ENCODE assay signal across 8 mouse cellular contexts in the genomic region with DNA sequence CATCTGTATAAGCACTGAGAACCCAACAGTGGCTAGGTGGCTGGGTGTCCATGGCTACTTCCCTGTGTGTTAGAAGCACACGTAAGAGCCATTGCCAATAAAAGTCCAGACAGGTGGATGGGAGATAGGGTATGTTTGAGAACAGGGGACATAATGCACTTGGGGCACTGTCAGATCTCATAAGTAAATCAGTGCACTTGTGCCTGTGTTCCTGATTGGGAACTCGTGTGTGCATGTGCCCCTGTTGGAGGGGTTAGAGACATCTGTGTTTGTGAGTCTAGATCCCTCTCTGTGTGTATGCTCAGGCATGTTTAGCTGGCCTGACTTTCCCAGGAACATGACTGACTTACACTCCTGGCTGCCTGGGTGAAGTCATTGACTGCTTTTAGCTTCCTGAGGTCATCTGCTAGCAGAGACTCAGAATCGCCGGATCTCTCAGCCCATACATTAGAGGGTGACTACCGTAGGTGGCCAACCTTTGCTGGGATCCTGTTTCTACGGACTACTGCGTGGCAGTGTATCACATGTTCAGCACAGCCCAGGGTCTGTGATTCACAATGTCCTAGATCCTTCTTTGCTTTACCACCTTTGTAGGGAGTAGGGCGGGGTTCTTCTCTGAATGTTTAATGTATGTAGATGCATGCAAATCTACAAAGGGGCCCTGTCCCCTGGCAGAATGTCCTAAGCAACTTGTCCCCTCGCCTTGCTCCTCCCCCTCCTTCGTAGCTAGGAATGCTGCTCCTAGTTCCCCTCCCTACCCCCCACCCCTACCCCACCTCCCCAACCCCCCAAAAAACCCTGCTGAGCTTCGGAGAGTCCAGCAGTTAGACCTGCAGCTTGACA. TPM values are rescaled to one million over a fixed set of nuclear protein-coding genes. Genes with fewer than 3 reads are reported as not detected.
DNase-seq lines count a peak whose midpoint lies in the region; ATAC-seq and TF ChIP-seq lines count a peak whose summit lies in the region.

No protein-coding gene starts in this region.

- H3K27ac ChIP-seq in forebrain, embryonic 16.5 days (ENCODE audit: low read length): peak overlapping the region; percentile 67
- H3K27ac ChIP-seq in limb, embryonic 13.5 days: no peak overlapping the region; the same call in 1 of the 2 replicates

- 0 out of 2 replicates have a peak, but pooled peaks have one; percentile 11 for ATAC-seq in forebrain, embryonic 16.5 days
- ATAC-seq in limb, embryonic 13.5 days (ENCODE audit: low FRiP score, low read depth): no peak
- no peak for ATAC-seq in activated CD4-positive, CD25-positive, alpha-beta regulatory T cell, adult 4 months

- H3K4me1 ChIP-seq in E14TG2a.4 (replicated peaks; ENCODE audit: low read depth, low read length): peaks cover 85% of the 10 kb centered on the region
- peaks cover 48% of the 10 kb centered on the region for H3K4me1 ChIP-seq in forebrain, embryonic 16.5 days (replicated peaks; ENCODE audit: control insufficient read depth, insufficient read depth, low read length)
- H3K4me1 ChIP-seq in limb, embryonic 13.5 days: peaks cover 40% of the 10 kb centered on the region

- H3K9ac ChIP-seq in forebrain, embryonic 16.5 days (replicated peaks; ENCODE audit: low read depth, low read length): peak overlapping the region; percentile 29; the same call in 1 of the 2 replicates
- no peak overlapping the region for H3K9ac ChIP-seq in limb, embryonic 13.5 days

- H3K27me3 ChIP-seq in E14TG2a.4 (ENCODE audit: insufficient read depth, low read length): no peaks in the 10 kb centered on the region; the same call in 1 of the 2 replicates
- H3K27me3 ChIP-seq in forebrain, embryonic 16.5 days (replicated peaks; ENCODE audit: control insufficient read depth, insufficient read depth, low read length): no peaks in the 10 kb centered on the region
- H3K27me3 ChIP-seq in limb, embryonic 13.5 days: no peaks in the 10 kb centered on the region

- H3K4me3 ChIP-seq in E14TG2a.4 (replicated peaks; ENCODE audit: low read length): peak overlapping the region; percentile 43
- no peak overlapping the region for H3K4me3 ChIP-seq in forebrain, embryonic 16.5 days (replicated peaks; ENCODE audit: low read length)
- no peak overlapping the region for H3K4me3 ChIP-seq in limb, embryonic 13.5 days

- TF ChIP-seq CTCF in E14TG2a.4 (conservative IDR thresholded peaks at IDR 0.05; ENCODE audit: low read length): no peak

- H3K4me2 ChIP-seq in forebrain, embryonic 16.5 days (ENCODE audit: low read length): peak overlapping the region; percentile 33
- H3K4me2 ChIP-seq in limb, embryonic 13.5 days (replicated peaks): peak overlapping the region; percentile 12

- H3K36me3 ChIP-seq in E14TG2a.4 (ENCODE audit: insufficient read depth, low read length): peaks cover 40% of the 10 kb centered on the region
- peaks cover 20% of the 10 kb centered on the region for H3K36me3 ChIP-seq in forebrain, embryonic 16.5 days (ENCODE audit: control insufficient read depth, insufficient read depth)
- peaks cover 34% of the 10 kb centered on the region for H3K36me3 ChIP-seq in limb, embryonic 13.5 days

- no peaks in the 10 kb centered on the region for H3K9me3 ChIP-seq in E14TG2a.4 (ENCODE audit: low read length)
- H3K9me3 ChIP-seq in forebrain, embryonic 16.5 days (ENCODE audit: control insufficient read depth, low read length): no peaks in the 10 kb centered on the region
- H3K9me3 ChIP-seq in limb, embryonic 13.5 days: no peaks in the 10 kb centered on the region

- WGBS in forebrain, embryonic 16.5 days: 12% methylated on average over 11 of the region's 11 CpGs
- 31% methylated on average over 11 of the region's 11 CpGs for WGBS in limb, embryonic 13.5 days

- DNase-seq in cerebellum, postnatal 36 days: peak; percentile 31 to 42
- DNase-seq in cerebellum, adult 18-20 months: no peak
- no peak for DNase-seq in spleen, adult 12 weeks (ENCODE audit: low spot score)
- no peak for DNase-seq in urinary bladder, postnatal 14 days (ENCODE audit: low spot score)

RNA-seq across cellular contexts. Expression of a gene that starts 31.2 kb away (rescaled TPM):
- polyA plus RNA-seq in forebrain, embryonic 16.5 days (2015; fragmentation: Nextera tagmentation; extraction: Ambion mirVana): 24.0 and 27.8 TPM in 2 replicates
- 19.8 and 21.3 TPM in 2 replicates for polyA plus RNA-seq in limb, embryonic 13.5 days (2015; fragmentation: Nextera tagmentation; extraction: Ambion mirVana)
- 10 to 100 TPM; 16.2 to 21.6 TPM for polyA plus RNA-seq in activated CD4-positive, CD25-positive, alpha-beta regulatory T cell, adult 4 months (2017; shearing (Covaris generic))

RNA-seq across cellular contexts. Expression of a gene that starts 31.7 kb away (rescaled TPM):
- 88.8 and 98.1 TPM in 2 replicates for polyA plus RNA-seq in forebrain, embryonic 16.5 days (2015; fragmentation: Nextera tagmentation; extraction: Ambion mirVana)
- 87.4 and 89.4 TPM in 2 replicates for polyA plus RNA-seq in limb, embryonic 13.5 days (2015; fragmentation: Nextera tagmentation; extraction: Ambion mirVana)
- polyA plus RNA-seq in activated CD4-positive, CD25-positive, alpha-beta regulatory T cell, adult 4 months (2017; shearing (Covaris generic)): 10 to 100 TPM; 45.6 to 60.6 TPM

RNA-seq across cellular contexts. Expression of a gene that starts 47.0 kb away (rescaled TPM):
- 58.6 and 67.8 TPM in 2 replicates for polyA plus RNA-seq in forebrain, embryonic 16.5 days (2015; fragmentation: Nextera tagmentation; extraction: Ambion mirVana)
- polyA plus RNA-seq in limb, embryonic 13.5 days (2015; fragmentation: Nextera tagmentation; extraction: Ambion mirVana): 25.0 and 29.8 TPM in 2 replicates
- polyA plus RNA-seq in activated CD4-positive, CD25-positive, alpha-beta regulatory T cell, adult 4 months (2017; shearing (Covaris generic)): under 1 TPM; 0.51 to 0.93 TPM

RNA-seq across cellular contexts. Expression of a gene that starts 47.1 kb away (rescaled TPM):
- polyA plus RNA-seq in forebrain, embryonic 16.5 days (2015; fragmentation: Nextera tagmentation; extraction: Ambion mirVana): 74.9 and 86.8 TPM in 2 replicates
- polyA plus RNA-seq in limb, embryonic 13.5 days (2015; fragmentation: Nextera tagmentation; extraction: Ambion mirVana): 22.5 and 24.9 TPM in 2 replicates
- 10 to 100 TPM; 55.4 to 58.0 TPM for polyA plus RNA-seq in activated CD4-positive, CD25-positive, alpha-beta regulatory T cell, adult 4 months (2017; shearing (Covaris generic))

Comparison
In these comparisons a context has a peak if more than half of its experiments do, and no peak if none do; other contexts are left out.
1. DNase-seq: peak in cerebellum, postnatal 36 days (2 of 2); none in cerebellum, adult 18-20 months (0 of 2), spleen, adult 12 weeks (single experiment) and urinary bladder, postnatal 14 days (single experiment).
2. RNA of a gene that starts 47.0 kb away (polyA plus RNA-seq): 58.6 to 67.8 TPM in forebrain, embryonic 16.5 days and 25.0 to 29.8 TPM in limb, embryonic 13.5 days; 0.51 to 0.93 TPM in activated CD4-positive, CD25-positive, alpha-beta regulatory T cell, adult 4 months; every median in the first group is over 10 times any median in the second.